Mouse (Mus musculus) liver, embryonic 16.5 days (tissue): ENCODE results near the gene Ssbp2. TPM values are rescaled to one million over a fixed set of nuclear protein-coding genes. Genes with fewer than 3 reads are reported as not detected.

Source experiments
- ATAC-seq: fragments of 200-750 bp; cut with Nextera tagmentation; 2 replicates; pipeline ENCODE4 v1.8.0; 2017; ENCODE audit warnings: low read depth, mild to moderate bottlenecking, moderate number of reproducible peaks, moderate library complexity
- H3K27ac ChIP-seq: fragments of 300-500 bp; sonication (generic); 2 replicates; pipeline ENCODE4 v1.5.1; 2014; ENCODE audit warnings: mild to moderate bottlenecking, low read length
- H3K27me3 ChIP-seq: fragments of 300-500 bp; sonication (generic); 2 replicates; pipeline ENCODE4 v1.6.1; 2014; ENCODE audit warnings: low read depth, low read length, mixed read lengths; ENCODE audit not compliant: control insufficient read depth, insufficient read depth
- H3K36me3 ChIP-seq: fragments of 300-500 bp; sonication (generic); 2 replicates; pipeline ENCODE4 v1.6.1; 2014; ENCODE audit warnings: mild to moderate bottlenecking; ENCODE audit not compliant: control insufficient read depth, insufficient read depth
- H3K4me1 ChIP-seq: fragments of 300-500 bp; sonication (generic); 2 replicates; pipeline ENCODE4 v1.6.1; 2014; ENCODE audit warnings: low read depth, low read length, mixed read lengths; ENCODE audit not compliant: control insufficient read depth
- H3K4me2 ChIP-seq: fragments of 300-500 bp; sonication (generic); 2 replicates; pipeline ENCODE4 v1.6.1; 2014; ENCODE audit warnings: low read depth, low read length, mixed read lengths
- H3K4me3 ChIP-seq: fragments of 300-500 bp; sonication (generic); 2 replicates; pipeline ENCODE4 v1.5.1; 2014; ENCODE audit warnings: low read depth, mild to moderate bottlenecking, low read length
- H3K9ac ChIP-seq: fragments of 300-500 bp; sonication (generic); 2 replicates; pipeline ENCODE4 v1.6.1; 2014; ENCODE audit warnings: low read depth, low read length
- H3K9me3 ChIP-seq: fragments of 300-500 bp; sonication (generic); replicated peaks from 2 replicates; pipeline ENCODE4 v1.6.1; 2016; ENCODE audit warnings: low read length; ENCODE audit not compliant: control insufficient read depth
- WGBS: fragments of 180-500 bp; shearing (Covaris S2); extraction: QIAGEN DNeasy Blood & Tissue Kit; methylation state at CpG from one replicate; pipeline ENCODE4 v1.1.7; 2014; ENCODE audit not compliant: insufficient replicate concordance; 5-methylcytosine and 5-hydroxymethylcytosine counted together
- polyA plus RNA-seq: library from polyadenylated mRNA; unstranded; fragments of >200 nt; fragmentation: Nextera tagmentation; extraction: Ambion mirVana; gene quantifications from 2 replicates; pipeline ENCODE4 v1.2.1, GENCODE M21; 2015

Gene Ssbp2
- polyA plus RNA-seq, 1 experiment from 2014 or later: 40.0 TPM

GRCm38 (mm10) chr13:91471566-91471965 lies 11.5 kb downstream of the Ssbp2 start:
- Histone ChIP-seq H3K27ac (no peak overlapping the region), H3K9ac (no peak overlapping the region), H3K4me3 (no peak overlapping the region), H3K27me3 (no peaks in the 10 kb centered on the region), H3K4me1 (peaks cover 13% of the 10 kb centered on the region), H3K36me3 (no peaks in the 10 kb centered on the region), H3K4me2 (no peak overlapping the region), H3K9me3 (no peaks in the 10 kb centered on the region)
- whole genome bisulfite sequencing: 62% methylated on average over 2 of the region's 2 CpGs
- ATAC-seq: no peak

DNA sequence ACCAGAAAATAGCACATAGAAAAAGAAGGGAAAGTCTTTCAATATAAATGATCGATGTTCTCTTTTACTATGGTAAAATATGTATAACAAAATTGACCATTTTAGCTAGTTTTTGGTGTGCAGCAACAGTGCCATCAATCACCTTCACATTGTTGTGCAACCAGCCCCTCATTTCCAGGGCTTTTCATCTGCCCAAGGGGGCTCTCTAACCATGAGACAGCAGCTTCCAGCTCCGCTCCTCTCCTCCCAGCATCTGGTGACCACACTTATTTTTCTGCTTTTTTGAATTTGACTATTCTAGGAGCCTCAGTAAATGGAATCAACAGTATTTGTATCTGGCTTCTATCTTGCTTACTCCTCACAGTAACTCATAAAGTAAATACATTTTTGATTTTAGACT lies 11.9 kb downstream of the Ssbp2 start:
- H3K27ac ChIP-seq: no peak overlapping the region
- no peak overlapping the region for H3K4me2 ChIP-seq
- WGBS: 80% methylated on average over 2 of the region's 2 CpGs

DNA sequence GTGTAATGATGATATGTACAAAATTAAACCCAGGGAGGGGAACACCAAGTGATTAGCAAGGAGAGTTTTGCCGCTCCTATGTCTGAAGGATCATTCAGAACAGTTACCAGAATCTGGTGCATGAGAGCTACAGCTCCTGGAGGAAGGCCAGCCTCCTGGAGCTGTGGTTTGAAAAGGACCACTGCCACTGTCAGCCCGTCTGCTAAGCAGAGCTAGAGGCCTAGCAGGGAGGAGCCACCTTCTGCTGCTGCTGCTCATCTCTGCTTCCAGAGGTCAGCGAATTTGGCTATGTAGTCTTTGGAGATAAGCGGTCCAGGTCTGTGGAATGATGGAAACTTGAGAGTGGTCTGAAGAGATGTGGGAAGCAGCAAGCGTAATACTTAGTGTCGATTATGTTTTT lies 13.4 kb downstream of the Ssbp2 start:
- Histone ChIP-seq H3K9me3 (no peaks in the 10 kb centered on the region), H3K4me2 (peak overlapping the region; percentile 29), H3K36me3 (no peaks in the 10 kb centered on the region), H3K27ac (peak overlapping the region; percentile 75), H3K9ac (peak overlapping the region; percentile 25; the same call in 1 of the 2 replicates), H3K4me3 (no peak overlapping the region), H3K4me1 (peaks cover 15% of the 10 kb centered on the region), H3K27me3 (no peaks in the 10 kb centered on the region)
- peak; percentile 81 for ATAC-seq
- 50% methylated on average over 6 of the region's 6 CpGs for WGBS

More for the DNA sequence above, 11.9 kb downstream of the Ssbp2 start:
- no peaks in the 10 kb centered on the region for H3K9me3 ChIP-seq
- H3K9ac ChIP-seq: no peak overlapping the region
- no peak for ATAC-seq
- H3K27me3 ChIP-seq: no peaks in the 10 kb centered on the region
- no peaks in the 10 kb centered on the region for H3K36me3 ChIP-seq
- H3K4me1 ChIP-seq: peaks cover 15% of the 10 kb centered on the region
- no peak overlapping the region for H3K4me3 ChIP-seq

DNA sequence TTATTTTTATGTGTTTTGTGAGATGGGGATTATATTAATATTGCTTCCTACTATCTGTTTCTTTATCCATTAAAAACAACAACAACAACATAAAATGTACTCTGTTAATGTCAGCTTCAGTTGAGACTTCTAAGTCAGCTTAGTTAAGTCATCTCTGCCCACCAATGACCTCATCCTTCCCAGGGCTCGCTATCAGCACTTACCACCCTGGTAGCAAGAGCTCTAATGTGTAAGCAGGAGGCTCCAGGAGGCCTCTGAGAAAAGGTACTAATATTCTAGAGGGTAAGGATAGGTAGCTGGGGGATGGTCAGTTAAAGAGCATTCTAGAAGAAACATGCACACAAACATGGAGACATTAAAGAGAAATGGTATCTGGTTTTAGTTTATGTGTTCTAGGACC lies 13.9 kb downstream of the Ssbp2 start:
- H3K27me3 ChIP-seq: no peaks in the 10 kb centered on the region
- H3K4me2 ChIP-seq: 0 out of 2 replicates have a peak overlapping the region, but pooled peaks have one; percentile 21
- H3K27ac ChIP-seq: peak overlapping the region; percentile 34; the same call in 1 of the 2 replicates
- 14% methylated on average over 1 of the region's 1 CpGs for WGBS
- H3K4me1 ChIP-seq: peaks cover 15% of the 10 kb centered on the region
- peak; percentile 94 for ATAC-seq
- H3K9me3 ChIP-seq: no peaks in the 10 kb centered on the region
- no peaks in the 10 kb centered on the region for H3K36me3 ChIP-seq
- no peak overlapping the region; the same call in 1 of the 2 replicates for H3K9ac ChIP-seq
- no peak overlapping the region for H3K4me3 ChIP-seq

- Histone ChIP-seq H3K4me2 (no peak overlapping the region), H3K4me1 (peaks cover 15% of the 10 kb centered on the region), H3K9me3 (no peaks in the 10 kb centered on the region), H3K27ac (no peak overlapping the region), H3K4me3 (no peak overlapping the region), H3K36me3 (no peaks in the 10 kb centered on the region), H3K9ac (no peak overlapping the region), H3K27me3 (no peaks in the 10 kb centered on the region)
- ATAC-seq: no peak
Measured at GRCm38 (mm10) chr13:91475888-91476287, 15.8 kb downstream of the Ssbp2 start.

DNA sequence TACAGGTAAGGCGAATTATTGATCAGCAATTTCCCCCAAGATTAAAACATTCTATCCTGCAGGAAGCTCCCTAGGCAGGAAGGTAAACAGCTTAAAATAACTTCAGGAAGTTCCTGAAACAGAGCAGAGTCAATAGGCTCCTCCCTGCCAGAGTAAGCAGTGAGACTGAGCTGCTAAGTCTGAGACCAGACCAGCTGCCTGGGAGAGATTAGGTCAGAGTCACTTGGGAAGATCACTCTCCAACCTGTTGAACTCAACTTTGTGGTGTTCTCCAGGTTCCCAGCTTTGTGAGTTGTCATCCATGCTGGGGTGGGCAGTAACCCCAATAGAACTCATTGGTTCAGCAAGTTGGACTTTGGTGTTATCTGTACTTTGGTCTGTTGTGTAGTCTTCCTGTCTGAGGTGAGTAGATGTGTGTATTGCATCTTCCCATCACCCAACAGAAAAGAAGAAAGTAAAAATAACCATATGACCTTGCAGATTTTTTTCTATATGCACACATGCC lies 16.6 kb downstream of the Ssbp2 start:
- Histone ChIP-seq H3K4me1 (peaks cover 15% of the 10 kb centered on the region), H3K9me3 (no peaks in the 10 kb centered on the region), H3K27me3 (no peaks in the 10 kb centered on the region), H3K27ac (no peak overlapping the region), H3K4me2 (no peak overlapping the region), H3K36me3 (no peaks in the 10 kb centered on the region), H3K4me3 (no peak overlapping the region), H3K9ac (no peak overlapping the region)
- 84% methylated on average over 1 of the region's 1 CpGs for WGBS
- ATAC-seq: no peak

GRCm38 (mm10) chr13:91478011-91478410 lies 17.9 kb downstream of the Ssbp2 start:
- ATAC-seq: no peak
- H3K4me3 ChIP-seq: no peak overlapping the region
- no peak overlapping the region for H3K9ac ChIP-seq
- H3K27ac ChIP-seq: no peak overlapping the region
- H3K4me2 ChIP-seq: no peak overlapping the region
- peaks cover 15% of the 10 kb centered on the region for H3K4me1 ChIP-seq
- no peaks in the 10 kb centered on the region for H3K36me3 ChIP-seq
- H3K9me3 ChIP-seq: no peaks in the 10 kb centered on the region
- no peaks in the 10 kb centered on the region for H3K27me3 ChIP-seq
- WGBS: 59% methylated on average over 4 of the region's 4 CpGs

GRCm38 (mm10) chr13:91484303-91484702 lies 24.2 kb downstream of the Ssbp2 start:
- no peaks in the 10 kb centered on the region for H3K9me3 ChIP-seq
- H3K36me3 ChIP-seq: no peaks in the 10 kb centered on the region
- H3K4me2 ChIP-seq: peak overlapping the region; percentile 6; the same call in 1 of the 2 replicates
- no peak overlapping the region for H3K27ac ChIP-seq
- 10% methylated on average over 1 of the region's 1 CpGs for WGBS
- H3K9ac ChIP-seq: no peak overlapping the region
- H3K4me1 ChIP-seq: no peaks in the 10 kb centered on the region; the same call in 1 of the 2 replicates
- no peak overlapping the region for H3K4me3 ChIP-seq
- ATAC-seq: no peak
- H3K27me3 ChIP-seq: no peaks in the 10 kb centered on the region

DNA sequence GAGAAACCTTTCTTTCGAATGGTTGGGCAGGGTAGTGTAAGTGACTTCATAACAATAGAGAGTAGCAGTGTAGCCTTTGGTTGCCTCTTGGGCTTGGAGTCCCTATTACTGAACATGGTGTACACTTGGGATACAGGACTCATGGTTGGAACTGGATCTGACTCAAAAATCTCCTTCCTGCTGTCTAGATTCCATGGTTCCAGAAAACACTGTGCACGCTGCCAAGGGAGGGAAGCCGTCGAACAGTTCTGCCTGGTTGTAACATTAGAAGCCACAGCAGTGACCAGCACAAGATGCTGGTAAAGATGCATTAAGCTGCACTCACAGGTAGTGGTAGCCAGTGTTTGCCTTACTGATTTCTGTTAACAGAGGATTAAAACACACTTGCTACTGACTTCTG lies 32.0 kb downstream of the Ssbp2 start:
- Histone ChIP-seq H3K9ac (no peak overlapping the region), H3K4me2 (no peak overlapping the region), H3K36me3 (no peaks in the 10 kb centered on the region), H3K27me3 (no peaks in the 10 kb centered on the region), H3K9me3 (no peaks in the 10 kb centered on the region), H3K27ac (no peak overlapping the region), H3K4me1 (no peaks in the 10 kb centered on the region), H3K4me3 (no peak overlapping the region)
- 82% methylated on average over 4 of the region's 4 CpGs for WGBS
- ATAC-seq: no peak
